Mouse (Mus musculus) limb, embryonic 11.5 days (tissue): Measurements from ENCODE around the gene Mfap5. TPM values are rescaled to one million over a fixed set of nuclear protein-coding genes. Genes with fewer than 3 reads are reported as not detected.

Experiments used
- ATAC-seq: fragments of 200-750 bp; cut with Nextera tagmentation; 2 replicates; pipeline ENCODE4 v1.8.0; 2017; ENCODE audit warnings: low read depth; ENCODE audit not compliant: insufficient number of reproducible peaks, low FRiP score, low TSS enrichment
- DNase-seq: peaks from one replicate; pipeline ENCODE4 v3.0.0-alpha.2; 2015; ENCODE audit warnings: low spot score
- H3K27ac ChIP-seq: fragments of 300-500 bp; sonication (generic); replicated peaks from 2 replicates; pipeline ENCODE4 v1.5.1; 2014; ENCODE audit warnings: low read depth, mild to moderate bottlenecking, low read length
- H3K27me3 ChIP-seq: fragments of 300-500 bp; sonication (generic); 2 replicates; pipeline ENCODE4 v1.6.1; 2014; ENCODE audit warnings: mild to moderate bottlenecking, low read length, mixed read lengths; ENCODE audit not compliant: control insufficient read depth, insufficient read depth
- H3K36me3 ChIP-seq: fragments of 300-500 bp; sonication (generic); 2 replicates; pipeline ENCODE4 v1.6.1; 2014; ENCODE audit warnings: mild to moderate bottlenecking, low read length, moderate library complexity, mixed read lengths; ENCODE audit not compliant: control insufficient read depth, insufficient read depth
- H3K4me1 ChIP-seq: fragments of 300-500 bp; sonication (generic); 2 replicates; pipeline ENCODE4 v1.6.1; 2014; ENCODE audit warnings: low read length, mixed read lengths; ENCODE audit not compliant: control insufficient read depth, insufficient read depth
- H3K4me2 ChIP-seq: fragments of 300-500 bp; sonication (generic); 2 replicates; pipeline ENCODE4 v1.6.1; 2014; ENCODE audit warnings: low read depth, mild to moderate bottlenecking, moderate library complexity; ENCODE audit not compliant: severe bottlenecking
- H3K4me3 ChIP-seq: fragments of 300-500 bp; sonication (generic); 2 replicates; pipeline ENCODE4 v1.5.1; 2014; ENCODE audit warnings: low read depth, low read length
- H3K9ac ChIP-seq: fragments of 300-500 bp; sonication (generic); 2 replicates; pipeline ENCODE4 v1.6.1; 2014; ENCODE audit warnings: mild to moderate bottlenecking, low read length
- H3K9me3 ChIP-seq: fragments of 300-500 bp; sonication (generic); 2 replicates; pipeline ENCODE4 v1.6.1; 2016; ENCODE audit warnings: low read length; ENCODE audit not compliant: control insufficient read depth
- WGBS: fragments of 180-500 bp; shearing (Covaris S2); extraction: QIAGEN DNeasy Blood & Tissue Kit; methylation state at CpG from one replicate; pipeline ENCODE4 v1.1.7; 2014; 5-methylcytosine and 5-hydroxymethylcytosine counted together
- polyA plus RNA-seq: library from polyadenylated mRNA; unstranded; fragments of >200 nt; fragmentation: Nextera tagmentation; extraction: Ambion mirVana; gene quantifications from 2 replicates; pipeline ENCODE4 v1.2.1, GENCODE M21; 2014

The Mfap5 gene
- polyA plus RNA-seq, 1 experiment from 2014 or later = 0.44 TPM

- no peak for DNase-seq
- no peak for ATAC-seq
- H3K4me2 ChIP-seq = no peak overlapping the region
- no peak overlapping the region for H3K27ac ChIP-seq
- H3K27me3 ChIP-seq = no peaks in the 10 kb centered on the region
- WGBS = 94% methylated on average over 1 of the region's 1 CpGs
- no peak overlapping the region for H3K4me3 ChIP-seq
- no peaks in the 10 kb centered on the region for H3K36me3 ChIP-seq
- H3K4me1 ChIP-seq = no peaks in the 10 kb centered on the region
- no peak overlapping the region for H3K9ac ChIP-seq
- no peaks in the 10 kb centered on the region for H3K9me3 ChIP-seq
Observed at GRCm38 (mm10) chr6:122544672-122545071, 39.0 kb downstream of the Mfap5 start.

- Histone ChIP-seq H3K4me2 (no peak overlapping the region), H3K27ac (no peak overlapping the region), H3K4me3 (no peak overlapping the region), H3K9ac (no peak overlapping the region), H3K27me3 (no peaks in the 10 kb centered on the region), H3K4me1 (no peaks in the 10 kb centered on the region), H3K9me3 (no peaks in the 10 kb centered on the region), H3K36me3 (no peaks in the 10 kb centered on the region)
- 62% methylated on average over 9 of the region's 9 CpGs for WGBS
- ATAC-seq = no peak
- DNase-seq = no peak
Observed at GRCm38 (mm10) chr6:122545289-122545882, 39.7 kb downstream of the Mfap5 start.

- no peak for DNase-seq
- ATAC-seq = no peak
- Histone ChIP-seq H3K4me1 (no peaks in the 10 kb centered on the region), H3K9me3 (no peaks in the 10 kb centered on the region), H3K4me3 (no peak overlapping the region), H3K4me2 (no peak overlapping the region), H3K27ac (no peak overlapping the region), H3K36me3 (no peaks in the 10 kb centered on the region), H3K9ac (no peak overlapping the region), H3K27me3 (no peaks in the 10 kb centered on the region)
- 72% methylated on average over 10 of the region's 10 CpGs for WGBS
Observed at GRCm38 (mm10) chr6:122545948-122546347, 40.3 kb downstream of the Mfap5 start.

GRCm38 (mm10) chr6:122553606-122554005 lies 48.0 kb downstream of the Mfap5 start, which contains the start of gene Aicda:
Gene Aicda, plus strand, starts transcription at chr6:122553801.
- Histone ChIP-seq H3K36me3 (no peaks in the 10 kb centered on the region), H3K9me3 (no peaks in the 10 kb centered on the region), H3K4me3 (no peak within 1 kb of the TSS), H3K9ac (no peak within 1 kb of the TSS), H3K27me3 (no peaks in the 10 kb centered on the region), H3K4me2 (no peak within 1 kb of the TSS), H3K4me1 (no peaks in the 10 kb centered on the region), H3K27ac (no peak within 1 kb of the TSS)
- DNase-seq = no peak
- ATAC-seq = no peak
- WGBS = 58% methylated on average over 9 of the region's 9 CpGs

- Histone ChIP-seq H3K27ac (no peak overlapping the region), H3K36me3 (no peaks in the 10 kb centered on the region), H3K9me3 (no peaks in the 10 kb centered on the region), H3K9ac (no peak overlapping the region), H3K4me3 (no peak overlapping the region), H3K27me3 (no peaks in the 10 kb centered on the region), H3K4me2 (no peak overlapping the region), H3K4me1 (no peaks in the 10 kb centered on the region)
- 80% methylated on average over 6 of the region's 6 CpGs for WGBS
- DNase-seq (no peak), ATAC-seq (no peak)
Observed at GRCm38 (mm10) chr6:122554102-122554501, 48.5 kb downstream of the Mfap5 start.

- no peak overlapping the region for H3K4me3 ChIP-seq
- H3K27ac ChIP-seq = no peak overlapping the region
- H3K9me3 ChIP-seq = no peaks in the 10 kb centered on the region
- ATAC-seq (no peak), DNase-seq (no peak)
- H3K4me1 ChIP-seq = no peaks in the 10 kb centered on the region
- no peaks in the 10 kb centered on the region for H3K36me3 ChIP-seq
- WGBS = 48% methylated on average over 7 of the region's 7 CpGs
- H3K9ac ChIP-seq = no peak overlapping the region
- no peaks in the 10 kb centered on the region for H3K27me3 ChIP-seq
- H3K4me2 ChIP-seq = no peak overlapping the region
Observed at GRCm38 (mm10) chr6:122555266-122555665, 49.6 kb downstream of the Mfap5 start.

- H3K9me3 ChIP-seq = no peaks in the 10 kb centered on the region
- ATAC-seq (no peak), DNase-seq (peak; percentile 72)
- 26% methylated on average over 15 of the region's 15 CpGs for WGBS
- no peak overlapping the region for H3K9ac ChIP-seq
- H3K4me3 ChIP-seq = no peak overlapping the region
- H3K27me3 ChIP-seq = no peaks in the 10 kb centered on the region
- no peak overlapping the region for H3K27ac ChIP-seq
- H3K4me2 ChIP-seq = no peak overlapping the region
- H3K36me3 ChIP-seq = no peaks in the 10 kb centered on the region
- no peaks in the 10 kb centered on the region for H3K4me1 ChIP-seq
Observed at GRCm38 (mm10) chr6:122556959-122557561, 51.4 kb downstream of the Mfap5 start.

- no peak for ATAC-seq
- no peaks in the 10 kb centered on the region for H3K9me3 ChIP-seq
- no peak overlapping the region for H3K9ac ChIP-seq
Observed at GRCm38 (mm10) chr6:122560427-122560826, 54.8 kb downstream of the Mfap5 start.

More at GRCm38 (mm10) chr6:122560427-122560826, 54.8 kb downstream of the Mfap5 start:
- no peak overlapping the region for H3K4me3 ChIP-seq
- peak; percentile 91 for DNase-seq
- WGBS = 16% methylated on average over 17 of the region's 17 CpGs
- H3K36me3 ChIP-seq = no peaks in the 10 kb centered on the region
- H3K4me1 ChIP-seq = no peaks in the 10 kb centered on the region
- no peaks in the 10 kb centered on the region for H3K27me3 ChIP-seq
- H3K4me2 ChIP-seq = peak overlapping the region; percentile 10; the same call in 1 of the 2 replicates
- no peak overlapping the region for H3K27ac ChIP-seq
